Mouse (Mus musculus) frontal cortex, postnatal 10 days (tissue): ENCODE results near the gene Ptges.

Experiments
- DNase-seq, 2 experiments: peaks; one replicate each; pipeline ENCODE4 v3.0.0; 2022; ENCODE audit warnings: low spot score in 2 of 2, mixed read lengths in 1 of 2

Gene Ptges

DNA sequence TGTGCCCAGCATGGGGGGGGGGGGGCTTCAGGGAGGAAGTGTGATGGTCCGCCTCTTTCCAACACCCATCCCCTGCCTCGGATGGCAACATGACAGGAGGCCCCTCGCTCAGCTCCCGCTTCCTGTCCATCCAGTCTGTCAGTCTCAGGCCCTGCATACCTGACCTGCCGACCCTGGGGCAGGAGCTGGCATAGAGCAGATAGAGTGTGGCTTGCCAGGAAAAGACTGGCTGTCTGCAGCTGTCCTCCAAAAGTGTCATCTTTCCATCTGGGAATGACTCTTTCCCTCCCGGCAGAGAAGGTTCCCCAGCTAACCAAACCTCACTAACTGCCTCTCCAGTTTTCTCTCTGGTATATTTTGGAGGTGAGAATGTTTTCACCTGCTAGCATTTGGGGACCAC is 79.1 kb downstream of the Ptges start:
- DNase-seq: no peak

DNA sequence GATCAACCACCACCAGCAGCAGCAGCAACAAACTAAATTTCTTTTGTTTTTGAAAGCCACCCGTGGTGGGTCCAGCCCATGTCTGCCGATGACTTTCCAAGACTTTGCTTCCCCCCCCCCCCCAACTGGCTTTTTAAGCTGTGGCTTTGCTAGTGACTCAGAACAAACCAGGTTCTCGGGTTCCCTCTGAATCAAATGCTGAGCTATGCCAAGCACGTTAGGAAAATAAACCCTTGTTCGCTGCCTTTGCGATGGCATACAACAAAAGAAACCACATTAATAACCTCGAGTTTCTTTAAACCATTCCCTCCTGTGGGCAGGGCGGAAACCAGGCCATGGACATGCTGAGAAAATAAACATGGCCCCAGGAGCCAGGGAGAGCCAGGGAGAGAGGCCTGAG is 81.5 kb downstream of the Ptges start:
- DNase-seq: no peak

- no peak for DNase-seq
Observed at GRCm38 (mm10) chr2:30846723-30847122, 82.9 kb downstream of the Ptges start.

DNA sequence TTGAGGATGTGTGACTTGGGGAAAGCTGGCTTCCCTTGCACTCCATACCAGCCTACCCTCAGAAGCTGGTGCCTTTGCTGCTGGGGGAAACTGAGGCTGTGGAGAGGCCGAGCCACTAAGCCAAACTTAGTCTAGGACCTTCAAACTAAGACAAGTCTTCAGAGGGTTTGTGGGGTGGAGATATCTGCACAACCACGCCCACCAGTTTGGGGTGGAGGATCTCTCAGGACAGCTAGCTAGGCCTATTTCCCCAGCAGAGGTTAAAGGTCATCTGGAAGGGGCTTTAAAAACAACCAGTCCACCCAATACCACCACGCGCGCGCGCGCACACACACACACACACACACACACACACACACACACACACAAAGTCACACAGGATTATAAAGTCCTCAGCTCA is 83.4 kb downstream of the Ptges start:
- DNase-seq: no peak

DNA sequence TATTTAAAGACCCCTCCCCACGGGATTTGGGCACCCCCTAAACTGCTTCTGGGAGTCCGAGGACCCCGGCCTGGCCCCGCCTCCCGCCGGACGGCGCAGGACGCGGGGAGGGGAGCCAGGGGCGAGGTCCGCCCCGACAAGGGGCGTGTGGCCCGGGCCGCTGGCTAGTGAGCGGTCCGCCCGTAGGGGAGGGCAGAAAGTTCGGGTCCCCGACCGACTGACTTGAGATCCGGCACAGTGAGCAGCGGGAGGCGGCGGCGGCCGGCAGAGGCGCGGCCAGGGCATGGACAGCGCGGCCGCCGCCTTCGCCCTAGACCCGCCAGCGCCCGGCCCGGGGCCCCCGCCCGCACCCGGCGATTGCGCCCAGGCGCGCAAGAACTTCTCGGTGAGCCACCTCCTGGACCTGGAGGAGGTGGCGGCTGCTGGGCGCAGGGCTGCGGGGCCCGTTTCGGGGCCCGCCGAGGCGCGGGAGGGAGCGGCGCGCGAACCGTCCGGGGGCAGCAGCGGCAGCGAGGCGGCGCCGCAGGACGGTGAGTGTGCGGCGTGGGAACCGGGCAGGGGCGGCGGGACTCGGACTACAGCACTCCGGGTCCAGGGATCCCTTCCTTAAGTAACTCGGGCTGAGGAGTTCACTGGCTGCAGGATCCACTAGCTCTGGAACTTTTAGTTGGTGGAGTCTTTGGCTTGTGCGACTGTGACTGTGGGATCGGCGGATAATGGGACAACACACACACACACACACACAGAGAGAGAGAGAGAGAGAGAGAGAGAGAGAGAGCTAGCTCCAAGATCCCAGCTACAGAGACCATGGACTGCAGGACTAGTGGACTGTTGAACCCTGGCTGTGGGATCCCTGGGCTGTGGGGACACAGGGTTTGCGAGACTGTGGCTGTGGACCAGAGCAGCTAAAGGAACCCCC is 84.3 kb downstream of the Ptges start:
- no peak for DNase-seq

GRCm38 (mm10) chr2:30842615-30843014 is 87.0 kb downstream of the Ptges start:
- DNase-seq: no peak
